Mouse (Mus musculus) retina, postnatal 7 days (tissue): ENCODE measurements around the gene Fignl1.

ENCODE experiments used
- DNase-seq: peaks from one replicate; pipeline ENCODE4 v3.0.0-alpha.2; 2012; ENCODE audit warnings: low read depth, low spot score

Gene Fignl1

DNA sequence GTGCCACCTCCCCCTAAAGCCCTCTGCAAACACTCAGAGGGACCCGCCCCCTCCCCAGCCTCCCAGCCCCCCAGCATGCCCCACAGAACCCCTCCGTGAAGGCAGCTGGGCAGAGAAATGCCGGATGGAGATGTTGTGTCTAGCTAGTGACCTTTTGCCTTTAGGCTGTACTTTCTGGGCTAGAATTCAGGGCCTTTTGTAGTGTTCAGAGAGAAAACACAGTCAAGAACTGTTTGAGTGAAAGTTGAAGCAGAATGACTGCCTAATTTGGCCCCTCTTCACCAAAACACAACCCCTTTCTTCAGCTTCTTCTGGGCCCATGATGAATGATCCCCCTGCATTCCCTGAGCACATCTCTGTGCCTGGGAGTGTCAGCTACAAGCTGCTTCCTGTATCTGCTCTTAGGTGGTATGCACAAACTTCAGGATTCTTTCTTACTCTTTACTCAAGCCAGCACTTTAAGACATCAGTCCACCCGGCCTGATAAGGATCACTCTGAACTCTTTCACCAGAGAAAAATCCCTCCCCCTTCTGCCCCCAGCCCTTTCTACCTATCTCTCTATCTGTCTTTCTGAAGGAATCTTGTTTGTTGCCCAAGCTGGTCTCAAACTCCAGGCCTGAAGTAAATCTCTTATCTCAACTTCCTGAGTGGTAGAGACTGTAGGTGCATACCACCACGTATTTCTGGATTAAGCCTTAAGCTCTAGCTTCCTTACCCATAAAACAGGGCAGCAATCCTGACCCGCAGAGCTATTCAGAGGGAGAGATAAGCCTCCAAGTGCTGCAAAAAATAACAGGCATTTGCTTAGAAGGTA is 23.4 kb upstream of the Fignl1 start:
- no peak for DNase-seq

DNA sequence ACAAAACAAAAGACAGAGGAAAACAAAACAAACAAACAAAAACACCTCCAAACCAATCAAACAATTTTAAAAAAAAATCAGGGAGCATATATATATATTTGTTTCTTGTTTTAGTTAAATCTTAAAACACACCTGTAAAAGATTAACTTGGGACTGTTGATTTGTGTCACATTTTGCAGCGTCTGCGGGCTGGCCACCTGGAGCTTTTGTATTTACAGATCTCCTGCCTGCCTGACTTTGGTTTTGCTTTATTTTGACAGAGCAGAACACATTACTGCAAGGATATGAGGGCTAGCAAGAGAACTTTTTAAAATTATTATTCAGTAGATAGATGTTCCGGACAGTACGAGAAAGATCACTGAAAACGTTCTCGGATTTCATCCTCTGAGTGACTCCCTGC is 22.8 kb upstream of the Fignl1 start:
- DNase-seq = no peak

DNA sequence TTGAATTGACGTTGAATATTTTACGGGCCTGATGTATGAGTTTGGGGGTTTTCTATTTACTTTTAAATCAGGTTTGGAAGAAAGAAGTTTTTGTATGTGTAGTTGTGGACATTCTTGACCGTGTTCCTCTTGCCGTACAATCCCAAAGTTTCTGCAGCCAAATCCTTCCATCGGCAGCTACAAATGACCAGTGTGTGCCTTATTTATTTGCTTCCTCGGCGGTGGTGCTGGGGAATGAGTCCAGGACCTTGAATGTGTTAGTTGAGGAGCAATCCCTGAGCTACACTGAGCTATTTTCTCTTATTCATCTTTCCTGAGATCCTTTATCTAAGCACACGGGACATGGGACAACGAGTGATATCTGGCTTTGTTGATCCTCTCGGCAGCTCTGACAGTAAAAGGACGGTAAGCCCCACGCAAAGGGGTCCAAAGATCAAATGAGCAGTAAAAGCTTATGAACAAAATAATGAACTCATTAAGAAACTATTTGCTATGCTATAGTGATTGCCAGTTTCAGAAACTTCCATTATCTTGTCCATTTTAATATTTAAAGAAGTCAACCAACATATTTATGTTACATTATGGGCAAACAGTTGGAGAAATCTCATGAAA is 22.2 kb upstream of the Fignl1 start:
- no peak for DNase-seq

DNA sequence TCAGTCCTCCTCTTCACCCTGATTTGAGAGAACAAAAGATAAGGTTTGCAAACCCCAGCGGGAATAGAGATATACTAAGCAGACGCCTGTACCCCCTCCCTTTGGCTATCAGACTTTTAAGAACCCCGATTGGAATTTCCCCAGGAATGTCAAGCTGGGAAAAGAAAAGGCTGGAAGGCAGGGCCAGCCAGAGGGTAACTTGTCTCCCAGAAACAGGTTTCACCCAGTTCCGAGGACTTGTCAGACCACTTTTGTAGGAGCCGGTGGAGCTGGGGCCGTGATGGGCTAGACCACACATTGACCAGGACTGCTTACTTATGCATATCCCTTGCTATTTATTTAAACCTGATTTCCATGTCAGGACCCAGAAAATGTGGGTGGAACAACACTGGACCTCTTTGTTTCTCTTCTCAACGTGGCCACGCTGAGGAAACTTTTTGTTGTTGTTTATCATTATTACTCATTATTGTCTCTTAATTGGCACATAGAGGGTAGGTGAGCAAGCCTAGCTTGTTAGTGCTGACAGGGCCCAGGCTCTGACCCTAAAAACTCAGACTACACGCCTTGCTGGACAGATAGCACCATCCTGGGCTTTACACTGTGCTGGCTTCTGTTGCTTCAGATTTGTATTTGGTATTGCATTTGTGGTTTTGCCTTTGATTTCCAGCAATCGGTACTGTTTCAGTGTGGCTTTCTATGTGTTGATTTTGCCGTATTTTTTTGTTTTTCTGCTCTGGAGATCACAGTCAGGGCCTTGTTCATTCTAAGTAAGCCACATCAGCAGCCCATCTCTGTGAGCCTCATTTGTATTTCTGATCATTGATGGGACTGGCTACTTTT is 20.6 kb upstream of the Fignl1 start:
- no peak for DNase-seq

DNA sequence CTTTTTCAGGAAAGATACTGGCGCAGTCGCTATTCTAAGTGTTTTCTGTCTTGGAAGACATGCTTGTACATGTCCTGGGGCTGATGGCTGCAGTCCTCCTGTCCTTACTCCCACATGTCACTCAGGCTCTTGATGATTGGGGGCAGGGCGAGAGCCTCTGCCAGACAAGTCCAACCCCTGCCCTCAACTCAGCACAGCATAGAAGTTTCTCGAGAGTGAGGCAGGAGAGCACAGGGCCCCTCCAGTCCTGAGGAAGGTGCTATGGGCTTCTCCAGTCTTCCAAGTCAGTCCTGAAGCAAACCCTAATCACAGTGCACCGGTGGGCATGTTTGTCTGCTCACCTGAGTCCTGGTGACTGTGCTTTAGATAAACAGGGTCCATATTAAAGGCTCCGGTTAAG is 20.0 kb upstream of the Fignl1 start:
- DNase-seq = no peak

DNA sequence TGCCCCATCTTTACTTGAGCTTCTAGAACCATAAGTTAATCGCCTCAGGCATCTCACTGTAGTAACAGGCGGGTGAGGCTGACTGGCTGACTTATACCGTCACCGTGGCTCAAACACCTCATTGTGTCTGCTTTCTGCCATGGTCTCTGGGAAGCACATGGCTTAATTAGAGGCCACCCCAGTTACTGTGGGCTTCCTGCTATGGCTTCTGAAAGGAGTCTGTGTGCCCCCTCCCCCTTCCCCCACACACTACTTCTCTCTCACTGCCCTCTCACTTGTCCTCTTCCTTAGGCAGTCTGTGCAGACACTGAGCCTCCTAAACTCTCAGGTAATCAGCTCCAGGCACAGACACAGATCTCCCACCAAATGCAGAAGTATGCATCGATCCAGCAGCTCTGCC is 19.5 kb upstream of the Fignl1 start:
- no peak for DNase-seq

DNA sequence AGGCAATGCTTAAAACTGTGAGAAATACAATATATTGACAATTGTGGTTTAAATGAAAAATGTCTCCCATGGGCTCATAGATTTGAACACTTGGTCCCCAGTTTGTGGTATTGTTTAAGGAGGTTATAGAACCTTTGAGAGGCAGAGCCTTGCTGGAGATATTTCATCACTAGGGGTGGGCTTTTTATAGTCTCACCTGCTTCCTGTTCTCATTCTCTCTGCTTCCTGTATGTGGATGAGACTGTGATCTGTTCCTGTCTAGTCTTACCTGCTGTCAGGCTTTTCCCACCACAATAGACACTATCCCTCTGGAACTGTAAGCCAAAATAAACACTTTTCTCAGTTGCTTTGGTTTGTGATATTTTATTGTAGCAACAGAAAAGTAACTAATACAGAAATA is 17.7 kb upstream of the Fignl1 start:
- DNase-seq = no peak

DNA sequence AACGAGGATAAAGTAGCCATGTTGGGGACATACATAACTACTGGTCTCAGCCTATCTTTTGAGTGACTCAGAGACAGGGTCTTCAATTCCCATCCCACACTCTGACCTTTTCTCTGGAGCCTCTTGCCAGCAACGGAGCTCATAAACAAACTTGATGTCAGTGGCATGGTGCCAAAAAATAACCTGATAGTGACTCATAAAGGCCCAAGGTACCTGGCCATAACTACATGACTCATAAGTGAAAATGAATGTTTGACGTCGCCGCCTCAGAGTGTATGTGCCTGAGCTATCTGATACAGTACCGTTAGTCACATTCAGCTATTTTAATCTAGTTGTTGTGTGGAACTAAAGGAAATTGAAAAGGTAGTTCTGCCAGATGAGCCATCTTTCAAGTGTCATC is 16.9 kb upstream of the Fignl1 start:
- no peak for DNase-seq

DNA sequence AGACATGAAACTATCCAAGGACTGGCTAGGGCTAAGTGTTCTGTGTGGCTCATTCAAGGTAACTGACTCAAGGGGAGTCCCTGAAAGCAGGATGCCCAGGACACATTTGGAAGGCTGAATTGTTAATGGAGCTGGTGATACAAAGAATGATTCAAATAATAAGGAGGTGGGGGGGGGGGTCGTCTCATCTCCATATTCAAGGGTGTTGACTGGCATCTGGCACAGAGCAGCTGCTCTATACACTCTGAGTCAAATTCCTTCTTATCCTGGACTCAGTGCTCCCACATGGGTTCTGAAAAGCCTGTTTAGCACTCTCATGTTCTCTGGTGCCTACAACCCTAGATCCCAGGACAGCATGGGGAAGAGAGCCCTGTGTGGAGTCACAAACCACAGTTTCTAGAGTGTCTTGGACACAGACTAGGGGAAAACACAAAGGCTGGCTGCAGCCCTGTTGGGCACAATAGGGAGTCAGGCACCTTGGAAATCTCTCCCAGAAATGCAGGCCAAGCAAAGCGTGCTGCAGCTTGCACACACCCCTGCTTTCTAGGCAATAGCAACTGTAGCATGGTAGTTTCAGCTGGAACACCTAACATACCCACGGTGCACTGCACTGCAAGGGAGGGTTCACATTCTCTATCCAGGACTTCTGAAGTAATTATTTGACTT is 16.3 kb upstream of the Fignl1 start:
- no peak for DNase-seq

DNA sequence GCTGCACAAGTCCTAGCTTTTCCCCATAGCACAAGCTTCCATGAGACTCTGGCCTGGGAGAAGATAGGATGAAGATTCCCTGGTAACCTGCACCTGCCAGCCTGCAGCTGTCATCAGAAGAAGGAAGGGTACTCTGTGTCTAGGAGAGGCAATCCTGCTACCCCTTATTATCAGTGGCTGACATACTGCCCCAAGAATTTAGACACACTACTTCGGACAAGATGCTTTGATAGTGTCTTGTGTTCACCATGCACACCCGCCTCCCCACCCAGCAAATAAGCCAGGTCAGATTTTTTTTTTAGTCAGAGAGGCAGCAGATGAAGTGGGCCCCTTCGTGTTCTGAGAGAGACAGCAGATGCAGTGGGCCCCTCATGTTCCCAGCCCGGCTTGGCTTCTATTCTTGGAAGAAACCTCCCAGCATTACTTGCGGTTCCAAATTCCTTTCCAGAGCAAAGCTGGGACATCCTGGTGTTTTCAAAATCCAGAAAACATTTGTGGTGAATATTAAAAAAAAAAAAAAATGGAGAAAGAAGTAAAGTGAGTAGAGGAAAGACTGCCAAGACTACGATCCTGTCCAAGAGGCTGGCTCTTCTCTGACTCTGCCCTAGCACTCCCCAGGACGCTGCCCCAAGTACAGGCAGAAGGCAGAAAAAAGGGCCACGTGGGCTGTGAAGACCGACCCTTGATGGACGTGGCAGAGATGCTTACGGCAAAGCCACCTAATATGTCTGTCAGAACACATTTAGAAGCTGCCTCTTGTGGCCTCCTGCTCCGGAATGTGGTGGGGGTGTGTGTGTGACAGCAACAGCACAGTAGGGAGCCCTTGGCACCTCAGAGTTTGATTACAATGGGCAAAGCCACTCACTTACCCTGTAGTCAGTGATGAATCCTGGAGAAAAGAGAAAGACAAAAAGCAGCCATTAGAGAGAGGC is 15.5 kb upstream of the Fignl1 start:
- DNase-seq = no peak

DNA sequence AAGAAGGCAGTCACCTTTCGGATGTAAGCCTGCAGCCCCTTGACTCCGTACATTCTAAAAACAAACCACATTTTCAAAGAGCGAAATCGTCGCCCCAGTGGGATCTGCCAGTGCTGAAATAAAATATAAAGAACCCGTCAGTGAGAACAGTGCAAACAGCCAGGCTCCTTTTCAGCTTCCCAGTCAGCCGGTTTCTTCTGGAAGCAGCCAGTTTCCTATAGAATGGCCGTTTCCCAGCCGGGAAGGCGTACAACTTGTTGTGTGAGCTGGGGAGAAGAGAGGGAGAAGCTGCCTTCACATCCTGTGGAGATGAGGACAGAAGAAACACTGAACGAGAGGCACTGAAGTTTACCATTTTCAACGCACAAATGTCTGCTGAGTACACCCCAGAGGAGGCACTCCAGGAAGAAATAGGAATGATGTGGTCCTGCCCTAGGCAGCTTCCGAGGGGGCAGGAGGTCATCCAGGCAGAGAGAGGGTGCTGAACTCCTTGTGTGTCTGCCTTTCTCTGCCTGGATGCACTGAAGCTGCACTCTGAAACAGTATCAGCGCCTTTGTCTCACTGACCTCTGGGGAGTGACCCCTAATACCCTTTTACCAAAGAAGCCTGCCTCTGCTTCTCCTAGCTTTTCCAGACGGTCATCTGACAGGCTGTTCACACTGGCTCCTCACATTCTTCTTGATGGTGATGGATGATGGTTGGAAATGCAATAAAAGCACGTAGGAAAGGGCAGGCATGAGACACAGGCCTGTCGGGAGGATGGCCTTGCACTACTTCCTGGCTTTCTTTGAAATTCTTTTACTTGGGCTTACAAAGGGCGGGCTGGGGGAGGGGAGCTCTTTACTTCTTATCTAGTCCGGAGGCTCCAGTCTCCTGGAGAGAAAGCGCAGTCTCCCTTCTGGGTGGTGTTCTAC is 13.7 kb upstream of the Fignl1 start:
- DNase-seq = no peak

DNA sequence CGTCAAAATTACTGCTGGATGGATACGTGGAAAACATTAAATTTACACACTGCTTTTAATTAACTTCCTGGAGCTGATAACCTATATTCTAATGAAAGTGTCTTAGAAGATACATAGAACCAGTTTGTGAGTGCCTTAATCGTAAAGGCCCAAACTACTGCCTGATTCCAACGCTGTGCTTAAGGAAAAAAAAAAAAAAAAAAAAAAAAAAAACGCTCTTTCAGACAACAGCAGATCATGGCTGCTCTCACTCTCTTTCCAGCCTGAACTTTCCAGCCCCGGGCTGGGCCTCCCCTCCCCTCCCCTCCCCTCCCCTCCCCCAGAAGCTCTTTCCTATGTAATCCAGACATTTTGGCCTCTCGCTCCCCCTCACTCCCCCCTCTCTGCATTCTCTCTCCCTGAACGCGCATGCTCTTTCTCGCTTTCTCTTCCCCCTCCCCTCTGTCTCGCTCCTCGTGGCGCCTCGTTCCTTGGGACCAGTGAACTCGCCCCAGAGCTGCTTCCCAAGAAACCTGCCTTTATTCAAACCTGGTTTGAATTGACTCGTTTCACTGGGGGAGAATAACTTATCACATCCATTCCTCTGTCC is 12.7 kb upstream of the Fignl1 start:
- DNase-seq = no peak

DNA sequence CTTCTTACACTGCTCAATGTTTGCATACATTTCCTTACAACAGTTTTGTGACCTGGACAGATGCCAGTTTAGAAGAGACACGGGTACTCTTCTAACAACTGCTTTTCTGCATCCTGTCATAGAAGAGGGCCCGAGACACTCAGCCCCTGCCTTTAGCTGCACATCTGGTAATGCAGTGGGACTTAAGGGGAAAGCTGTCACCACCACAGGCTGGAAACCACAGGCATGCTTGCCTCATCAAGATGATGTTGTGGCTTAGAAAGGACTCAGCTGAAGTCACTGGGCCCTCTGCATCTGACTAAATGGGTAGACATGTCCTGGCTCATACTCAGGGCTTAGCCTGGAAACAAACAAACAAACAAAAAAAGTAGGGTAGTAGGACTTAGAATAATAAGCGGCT is 12.0 kb upstream of the Fignl1 start:
- DNase-seq = no peak

DNA sequence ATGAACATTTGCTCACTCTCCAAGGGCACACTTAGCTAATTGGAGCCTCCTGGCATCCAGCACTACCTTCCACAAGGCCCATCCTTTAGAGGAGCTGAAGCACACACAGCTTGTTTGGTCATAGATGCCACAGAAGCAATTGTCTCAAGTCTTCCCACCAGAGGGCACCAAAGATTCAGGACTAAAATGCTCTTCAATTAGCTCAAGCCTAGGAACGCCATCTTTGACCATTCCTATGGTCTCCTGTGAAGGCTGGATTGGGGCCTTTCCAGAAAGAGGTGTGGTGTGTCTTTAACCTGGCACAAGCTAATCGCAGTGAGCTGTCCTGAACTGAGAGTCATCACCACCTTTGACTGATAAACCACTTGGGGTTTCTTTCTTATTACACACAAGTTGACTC is 11.5 kb upstream of the Fignl1 start:
- peak; percentile 88 for DNase-seq

DNA sequence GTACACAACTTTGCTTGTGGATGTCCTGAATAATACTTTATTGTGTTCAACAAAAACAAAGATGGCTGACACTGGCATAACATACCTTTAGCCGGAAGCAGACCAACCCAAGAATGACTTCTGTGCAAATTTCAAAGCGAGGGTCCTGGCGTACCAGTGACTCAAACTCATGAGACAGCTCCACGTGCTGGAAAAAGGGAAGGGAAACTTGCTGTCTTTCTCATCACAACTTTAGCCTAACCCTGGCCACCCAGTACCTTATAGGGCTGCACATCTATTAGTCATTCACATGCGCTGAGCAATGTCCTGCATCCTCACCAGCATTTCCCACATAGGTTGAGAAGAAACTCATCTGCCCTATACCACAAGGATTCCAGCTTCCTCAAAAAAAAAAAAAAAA is 10.4 kb upstream of the Fignl1 start:
- DNase-seq = no peak

DNA sequence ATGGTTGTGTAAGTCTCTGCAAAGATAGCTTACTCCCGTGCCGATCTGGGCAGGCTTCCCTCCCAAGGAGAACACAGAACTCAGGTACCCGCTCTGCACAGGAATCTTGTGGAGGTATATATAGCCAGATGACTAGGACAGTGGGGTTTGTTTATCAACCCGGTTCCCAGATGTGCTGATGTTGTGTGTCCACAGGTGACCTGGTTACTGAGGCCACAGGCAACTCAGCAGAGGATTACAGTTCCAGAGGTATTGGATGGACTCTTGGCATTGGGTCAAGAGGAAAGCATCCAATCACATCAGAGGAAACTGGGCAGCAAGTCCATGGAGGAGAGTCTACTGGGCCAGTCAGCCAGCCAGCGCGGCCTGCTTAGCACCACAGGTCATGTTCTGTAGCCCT is 10.0 kb upstream of the Fignl1 start:
- no peak for DNase-seq

DNA sequence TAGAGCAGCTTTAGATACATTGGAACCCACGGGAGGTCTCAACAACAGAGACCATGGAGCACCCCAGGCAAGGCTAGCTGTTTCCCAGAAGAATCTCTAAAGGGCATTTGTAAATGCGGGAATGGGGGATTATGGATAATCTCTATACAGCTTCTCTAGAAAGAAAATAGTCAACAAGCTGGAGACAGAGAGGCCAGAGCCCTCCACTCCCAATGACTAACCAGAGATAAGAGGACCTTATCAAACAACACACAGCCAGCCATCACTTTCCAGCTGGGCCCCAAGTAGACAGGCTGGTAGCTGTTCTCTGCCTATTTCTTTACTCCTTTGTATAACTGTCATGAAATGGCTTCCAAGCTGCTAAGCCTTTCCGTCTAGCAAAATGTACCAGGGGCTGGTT is 7.0 kb upstream of the Fignl1 start:
- DNase-seq = no peak

DNA sequence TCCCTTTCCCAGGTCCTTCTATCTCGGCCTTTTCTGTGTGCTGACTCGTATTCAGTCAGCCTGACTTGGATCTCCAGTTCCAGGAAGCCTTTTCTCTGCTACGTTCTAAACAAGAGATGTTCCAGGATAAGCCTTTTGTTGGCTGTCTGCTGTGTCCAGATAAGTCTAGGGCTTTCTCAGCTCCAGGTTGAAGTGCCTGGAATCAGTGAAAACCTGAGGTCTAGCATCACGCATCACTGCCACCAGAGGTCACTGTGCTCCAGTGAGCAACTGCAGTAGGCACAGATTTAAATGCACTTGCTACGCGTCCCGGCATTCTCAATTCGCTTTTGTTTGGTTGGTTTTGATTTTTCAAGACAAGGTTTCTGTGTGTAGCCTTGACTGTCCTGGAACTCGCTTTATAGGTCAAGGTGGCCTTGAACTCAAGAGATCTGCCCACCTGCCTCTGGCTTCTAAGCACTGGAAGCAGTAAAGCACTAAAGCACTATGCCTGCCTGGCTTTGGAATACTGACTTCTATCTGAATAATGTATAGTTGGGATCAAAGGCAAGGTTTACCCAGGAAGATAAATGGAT is 3.2 kb upstream of the Fignl1 start:
- DNase-seq = peak; percentile 54
